Mouse (Mus musculus) megakaryocyte, embryonic 14.5 days (primary cell): ENCODE data around the gene Unc45b.
"Not testable (repeated sequence)": the region's sequence is repeated elsewhere in the genome, so short reads cannot be mapped to it uniquely, and the experiment has no call there.

ENCODE experiments used
- FLI1 ChIP-seq: IDR thresholded peaks from 2 replicates; pipeline ENCODE4 v1.6.1; 2012; ENCODE audit warnings: low read length, inconsistent platforms, mixed read lengths
- GATA1 ChIP-seq: IDR thresholded peaks from 3 replicates; pipeline ENCODE4 v1.6.1; 2012; ENCODE audit warnings: mixed read lengths, low read length, inconsistent platforms, borderline replicate concordance

DNA sequence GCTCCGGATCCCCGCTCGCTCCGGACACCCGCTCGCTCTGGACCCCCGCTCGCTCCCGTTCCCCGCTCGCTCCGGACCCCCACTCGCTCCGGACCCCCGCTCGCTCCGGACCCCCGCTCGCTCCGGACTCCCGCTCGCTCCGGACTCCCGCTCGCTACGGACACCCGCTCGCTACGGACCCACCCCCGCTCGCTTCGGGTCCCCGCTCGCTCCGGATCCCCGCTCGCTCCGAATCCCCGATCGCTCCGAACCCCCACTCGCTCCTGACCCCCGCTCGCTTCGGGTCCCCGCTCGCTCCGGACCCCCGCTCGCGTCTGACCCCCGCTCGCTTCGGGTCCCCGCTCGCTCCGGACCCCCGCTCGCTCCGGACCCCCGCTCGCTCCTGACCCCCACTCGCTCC lies 20.8 kb downstream of the Unc45b start:
- TF ChIP-seq GATA1, FLI1: not testable (repeated sequence)
